Mouse (Mus musculus) limb, embryonic 11.5 days (tissue): ENCODE data around the gene Prl8a2. TPM values are rescaled to one million over a fixed set of nuclear protein-coding genes. Genes with fewer than 3 reads are reported as not detected.

Experiments
- ATAC-seq: fragments of 200-750 bp; cut with Nextera tagmentation; 2 replicates; pipeline ENCODE4 v1.8.0; 2017; ENCODE audit warnings: low read depth; ENCODE audit not compliant: insufficient number of reproducible peaks, low FRiP score, low TSS enrichment
- DNase-seq: peaks from one replicate; pipeline ENCODE4 v3.0.0-alpha.2; 2015; ENCODE audit warnings: low spot score
- H3K27ac ChIP-seq: fragments of 300-500 bp; sonication (generic); replicated peaks from 2 replicates; pipeline ENCODE4 v1.5.1; 2014; ENCODE audit warnings: low read depth, mild to moderate bottlenecking, low read length
- H3K27me3 ChIP-seq: fragments of 300-500 bp; sonication (generic); 2 replicates; pipeline ENCODE4 v1.6.1; 2014; ENCODE audit warnings: mild to moderate bottlenecking, low read length, mixed read lengths; ENCODE audit not compliant: control insufficient read depth, insufficient read depth
- H3K36me3 ChIP-seq: fragments of 300-500 bp; sonication (generic); 2 replicates; pipeline ENCODE4 v1.6.1; 2014; ENCODE audit warnings: mild to moderate bottlenecking, low read length, moderate library complexity, mixed read lengths; ENCODE audit not compliant: control insufficient read depth, insufficient read depth
- H3K4me1 ChIP-seq: fragments of 300-500 bp; sonication (generic); 2 replicates; pipeline ENCODE4 v1.6.1; 2014; ENCODE audit warnings: low read length, mixed read lengths; ENCODE audit not compliant: control insufficient read depth, insufficient read depth
- H3K4me2 ChIP-seq: fragments of 300-500 bp; sonication (generic); 2 replicates; pipeline ENCODE4 v1.6.1; 2014; ENCODE audit warnings: low read depth, mild to moderate bottlenecking, moderate library complexity; ENCODE audit not compliant: severe bottlenecking
- H3K4me3 ChIP-seq: fragments of 300-500 bp; sonication (generic); 2 replicates; pipeline ENCODE4 v1.5.1; 2014; ENCODE audit warnings: low read depth, low read length
- H3K9ac ChIP-seq: fragments of 300-500 bp; sonication (generic); 2 replicates; pipeline ENCODE4 v1.6.1; 2014; ENCODE audit warnings: mild to moderate bottlenecking, low read length
- H3K9me3 ChIP-seq: fragments of 300-500 bp; sonication (generic); 2 replicates; pipeline ENCODE4 v1.6.1; 2016; ENCODE audit warnings: low read length; ENCODE audit not compliant: control insufficient read depth
- WGBS: fragments of 180-500 bp; shearing (Covaris S2); extraction: QIAGEN DNeasy Blood & Tissue Kit; methylation state at CpG from one replicate; pipeline ENCODE4 v1.1.7; 2014; 5-methylcytosine and 5-hydroxymethylcytosine counted together
- polyA plus RNA-seq: library from polyadenylated mRNA; unstranded; fragments of >200 nt; fragmentation: Nextera tagmentation; extraction: Ambion mirVana; gene quantifications from 2 replicates; pipeline ENCODE4 v1.2.1, GENCODE M21; 2014

Prl8a2 gene
- not detected in 2 replicates for polyA plus RNA-seq

- no peak for ATAC-seq
- no peak for DNase-seq
These were observed at the start of gene Prl8a2 for GRCm38 (mm10) chr13:27345373-27345772. Gene Prl8a2, plus strand, starts transcription at chr13:27345673.

GRCm38 (mm10) chr13:27312334-27313225 lies 32.9 kb upstream of the Prl8a2 start, which contains the start of gene Prl6a1:
Gene Prl6a1, plus strand, starts transcription at chr13:27312627.
- WGBS, result 67% methylated on average over 7 of the region's 7 CpGs

More at GRCm38 (mm10) chr13:27345373-27345772, at the start of gene Prl8a2:
- 76% methylated on average over 2 of the region's 2 CpGs for WGBS
- no peaks in the 10 kb centered on the region for H3K36me3 ChIP-seq
- H3K4me1 ChIP-seq, result no peaks in the 10 kb centered on the region
- no peaks in the 10 kb centered on the region for H3K27me3 ChIP-seq
- H3K4me2 ChIP-seq, result no peak within 1 kb of the TSS
- H3K9ac ChIP-seq, result no peak within 1 kb of the TSS
- H3K27ac ChIP-seq, result no peak within 1 kb of the TSS
- no peak within 1 kb of the TSS for H3K4me3 ChIP-seq
- H3K9me3 ChIP-seq, result no peaks in the 10 kb centered on the region

GRCm38 (mm10) chr13:27334989-27335388 lies 10.5 kb upstream of the Prl8a2 start:
- no peak for DNase-seq
- Histone ChIP-seq H3K4me2 (no peak overlapping the region), H3K27ac (no peak overlapping the region), H3K4me3 (no peak overlapping the region), H3K36me3 (no peaks in the 10 kb centered on the region), H3K27me3 (no peaks in the 10 kb centered on the region), H3K9ac (no peak overlapping the region), H3K9me3 (no peaks in the 10 kb centered on the region), H3K4me1 (no peaks in the 10 kb centered on the region)
- WGBS, result 96% methylated on average over 1 of the region's 1 CpGs
- ATAC-seq, result no peak

More at GRCm38 (mm10) chr13:27312334-27313225, 32.9 kb upstream of the Prl8a2 start, which contains the start of gene Prl6a1:
- Histone ChIP-seq H3K27ac (no peak within 1 kb of the TSS), H3K4me1 (no peaks in the 10 kb centered on the region), H3K4me3 (no peak within 1 kb of the TSS), H3K36me3 (no peaks in the 10 kb centered on the region), H3K9me3 (no peaks in the 10 kb centered on the region), H3K9ac (no peak within 1 kb of the TSS), H3K4me2 (no peak within 1 kb of the TSS), H3K27me3 (no peaks in the 10 kb centered on the region)
- ATAC-seq (no peak), DNase-seq (no peak)

GRCm38 (mm10) chr13:27342733-27343275 lies 2.7 kb upstream of the Prl8a2 start:
- H3K4me3 ChIP-seq, result no peak overlapping the region
- no peak overlapping the region for H3K9ac ChIP-seq
- ATAC-seq (no peak), DNase-seq (no peak)
- no peaks in the 10 kb centered on the region for H3K9me3 ChIP-seq
- H3K4me1 ChIP-seq, result no peaks in the 10 kb centered on the region
- no peaks in the 10 kb centered on the region for H3K27me3 ChIP-seq
- H3K4me2 ChIP-seq, result no peak overlapping the region
- no peaks in the 10 kb centered on the region for H3K36me3 ChIP-seq
- no peak overlapping the region for H3K27ac ChIP-seq
- WGBS, result 66% methylated on average over 3 of the region's 3 CpGs

GRCm38 (mm10) chr13:27390746-27391145 lies 45.3 kb downstream of the Prl8a2 start, which contains the start of gene Prl2b1:
Gene Prl2b1, minus strand, starts transcription at chr13:27390846.
- Histone ChIP-seq H3K4me1 (no peaks in the 10 kb centered on the region), H3K27ac (no peak within 1 kb of the TSS), H3K27me3 (no peaks in the 10 kb centered on the region), H3K9me3 (no peaks in the 10 kb centered on the region), H3K4me3 (no peak within 1 kb of the TSS), H3K4me2 (no peak within 1 kb of the TSS), H3K36me3 (no peaks in the 10 kb centered on the region), H3K9ac (no peak within 1 kb of the TSS)
- DNase-seq, result no peak
- 82% methylated on average over 6 of the region's 6 CpGs for WGBS
- no peak for ATAC-seq

- ATAC-seq, result no peak
- 86% methylated on average over 7 of the region's 7 CpGs for WGBS
- DNase-seq, result peak; percentile 33
These were observed 53.7 kb downstream of the Prl8a2 start for GRCm38 (mm10) chr13:27399061-27399724.

More at GRCm38 (mm10) chr13:27399061-27399724, 53.7 kb downstream of the Prl8a2 start:
- Histone ChIP-seq H3K9ac (no peak overlapping the region), H3K27me3 (no peaks in the 10 kb centered on the region), H3K4me3 (no peak overlapping the region), H3K9me3 (no peaks in the 10 kb centered on the region), H3K27ac (no peak overlapping the region), H3K4me1 (no peaks in the 10 kb centered on the region), H3K36me3 (no peaks in the 10 kb centered on the region), H3K4me2 (no peak overlapping the region)

Other genes with a start within 250 kb of the Prl8a2 start
- not detected in 2 replicates for gene Prl3d2, start 224.0 kb upstream of the Prl8a2 start, polyA plus RNA-seq
- gene Prl3d3, start 188.9 kb upstream of the Prl8a2 start, polyA plus RNA-seq, result not detected in 2 replicates
- gene Prl3c1, start 149.0 kb upstream of the Prl8a2 start, polyA plus RNA-seq, result not detected in 2 replicates
- 0.31 TPM in 1 of 2 replicates, not detected in the other for gene Prl3b1, start 103.8 kb upstream of the Prl8a2 start, polyA plus RNA-seq
- not detected in 2 replicates for gene Prl3a1, start 86.2 kb upstream of the Prl8a2 start, polyA plus RNA-seq
- gene Prl6a1, start 33.0 kb upstream of the Prl8a2 start, polyA plus RNA-seq, result not detected in 2 replicates
- gene Prl2b1, start 45.2 kb downstream of the Prl8a2 start, polyA plus RNA-seq, result not detected in 2 replicates
- not detected in 2 replicates for gene Prl8a6, start 93.0 kb downstream of the Prl8a2 start, polyA plus RNA-seq
- not detected in 2 replicates for gene Prl8a8, start 167.5 kb downstream of the Prl8a2 start, polyA plus RNA-seq
- not detected in 2 replicates for gene Prl8a9, start 218.9 kb downstream of the Prl8a2 start, polyA plus RNA-seq
- gene Prl8a1, start 236.5 kb downstream of the Prl8a2 start, polyA plus RNA-seq, result not detected in 2 replicates